Mouse (Mus musculus): ENCODE data around the gene Spaca7. TPM values are rescaled to one million over a fixed set of nuclear protein-coding genes. Genes with fewer than 3 reads are reported as not detected.
A peak's percentile ranks its signal among the peaks of the same experiment; 100 is the strongest.
"Not testable (repeated sequence)": the region's sequence is repeated elsewhere in the genome, so short reads cannot be mapped to it uniquely, and the experiment has no call there.

Spaca7 gene
- total RNA-seq, 2 experiments from 2014 or later = not detected

GRCm38 (mm10) chr8:12607223-12607622 lies 34.4 kb downstream of the Spaca7 start:
- peak; percentile 91 for ATAC-seq (replicated peaks; ENCODE audit: low FRiP score, low TSS enrichment, poor library complexity, severe bottlenecking)

GRCm38 (mm10) chr8:12608810-12609209 lies 36.0 kb downstream of the Spaca7 start:
- no peak for ATAC-seq (replicated peaks; ENCODE audit: low FRiP score, low TSS enrichment, poor library complexity, severe bottlenecking)

DNA sequence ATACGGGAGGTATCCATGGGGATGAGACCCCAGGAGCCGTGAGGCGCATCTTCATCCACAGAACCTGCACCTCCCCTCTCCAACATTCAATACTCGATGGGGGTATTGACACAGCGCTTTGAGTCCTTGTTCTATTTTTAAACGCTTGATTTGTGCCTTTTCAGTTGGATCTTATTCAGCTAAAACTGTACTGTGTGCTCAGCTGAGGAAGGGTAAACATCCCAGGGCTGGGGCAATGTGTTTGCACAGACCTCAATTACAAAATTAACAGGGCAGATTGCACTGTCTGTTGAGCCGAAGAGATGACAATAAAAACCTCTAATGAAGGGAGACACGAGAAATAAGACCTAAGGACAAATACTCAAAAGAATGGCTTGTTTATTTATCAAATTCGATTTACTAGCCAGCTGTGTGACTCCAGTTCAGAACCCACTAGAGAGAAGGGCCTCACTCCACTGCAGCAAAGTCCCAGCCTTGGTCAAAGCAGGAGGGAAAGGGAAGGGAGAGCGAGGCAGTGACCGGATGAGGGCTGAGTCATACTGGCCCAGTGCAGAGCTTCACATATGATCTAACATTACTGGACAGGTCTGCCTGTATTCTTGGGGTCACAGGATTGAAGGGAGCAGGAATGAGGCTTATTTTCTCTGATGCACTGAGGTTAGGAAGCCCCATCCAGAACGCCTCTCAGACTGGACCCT lies 37.1 kb downstream of the Spaca7 start:
- no peak for ATAC-seq (replicated peaks; ENCODE audit: low FRiP score, low TSS enrichment, poor library complexity, severe bottlenecking)

- ATAC-seq (replicated peaks; ENCODE audit: low FRiP score, low TSS enrichment, poor library complexity, severe bottlenecking) = no peak
Measured at GRCm38 (mm10) chr8:12613201-12613600, 40.4 kb downstream of the Spaca7 start.

- not testable (repeated sequence) for ATAC-seq (replicated peaks; ENCODE audit: low FRiP score, low TSS enrichment, poor library complexity, severe bottlenecking)
Measured at GRCm38 (mm10) chr8:12617369-12617768, 44.5 kb downstream of the Spaca7 start.

DNA sequence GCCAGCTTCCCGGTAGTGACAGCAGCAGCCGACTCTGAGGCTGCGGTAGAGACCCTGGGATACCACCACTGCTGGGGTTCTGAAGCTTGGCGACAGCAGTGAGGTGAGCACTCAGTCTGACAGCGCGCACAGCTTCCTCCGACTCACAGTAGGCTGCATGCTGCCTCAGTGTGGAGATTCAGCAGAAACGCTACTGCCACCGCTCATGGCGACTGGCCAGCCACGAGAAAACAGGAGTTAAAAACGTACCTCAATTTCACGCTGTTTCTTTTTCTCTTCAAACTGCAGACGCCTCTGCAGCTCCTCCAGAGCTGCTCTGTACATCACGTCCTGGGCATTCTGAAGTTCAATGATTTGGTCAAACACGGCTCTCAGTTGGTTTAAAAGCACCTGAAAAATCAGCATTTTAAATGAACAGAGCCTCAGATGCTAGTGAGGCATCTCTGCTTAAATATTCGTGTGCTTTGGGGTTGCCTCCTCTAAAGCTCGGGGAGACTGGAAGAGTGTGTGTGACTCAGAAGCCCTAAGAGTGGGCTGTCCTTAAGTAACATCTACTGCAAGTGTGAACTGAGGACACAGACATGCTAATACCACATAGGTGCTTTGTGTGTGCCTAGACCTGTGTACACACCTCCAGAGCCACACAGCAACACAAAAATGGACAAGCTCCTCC lies 48.9 kb downstream of the Spaca7 start:
- ATAC-seq (replicated peaks; ENCODE audit: low FRiP score, low TSS enrichment, poor library complexity, severe bottlenecking) = no peak

- ATAC-seq (replicated peaks; ENCODE audit: low FRiP score, low TSS enrichment, poor library complexity, severe bottlenecking) = no peak
Measured at GRCm38 (mm10) chr8:12625890-12626289, 53.1 kb downstream of the Spaca7 start.

DNA sequence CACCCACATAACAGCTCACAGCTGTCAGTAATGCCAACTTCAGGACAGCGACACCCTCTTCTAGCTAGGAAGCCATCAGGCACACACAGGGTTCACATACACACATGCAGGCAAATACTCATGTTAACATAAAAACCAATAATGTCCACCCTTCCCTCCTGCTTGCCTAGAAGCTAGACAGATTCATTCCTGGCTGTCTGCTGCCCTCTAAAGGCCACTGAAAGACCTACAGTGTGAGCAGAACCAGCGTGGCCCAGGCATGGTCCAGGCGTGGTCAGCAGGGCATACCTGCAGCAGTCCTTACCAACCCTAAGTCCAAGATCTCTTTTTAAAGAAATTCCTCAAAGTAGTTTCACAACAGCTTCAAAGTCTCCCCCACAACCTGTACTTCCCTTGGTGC lies 56.2 kb downstream of the Spaca7 start:
- ATAC-seq (replicated peaks; ENCODE audit: low FRiP score, low TSS enrichment, poor library complexity, severe bottlenecking) = peak; percentile 85

DNA sequence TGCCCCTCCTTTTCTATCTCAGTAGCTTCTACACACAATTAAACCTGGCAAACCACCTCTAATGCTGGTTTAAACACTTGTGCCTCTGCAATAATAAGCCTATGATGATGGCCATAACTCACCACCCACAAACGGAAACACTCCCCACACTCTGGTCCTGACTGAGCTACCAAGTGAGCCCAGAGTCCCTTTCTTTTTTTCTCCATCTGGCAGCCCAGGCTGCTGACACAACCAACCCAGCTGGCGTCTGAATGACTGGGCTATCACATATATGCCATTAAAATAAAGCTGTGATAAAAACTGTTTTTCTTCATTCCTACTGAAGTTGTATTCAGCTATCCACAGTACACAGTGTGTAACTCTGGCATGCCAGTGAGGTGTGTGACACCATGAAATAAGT lies 62.5 kb downstream of the Spaca7 start:
- no peak for ATAC-seq (replicated peaks; ENCODE audit: low FRiP score, low TSS enrichment, poor library complexity, severe bottlenecking)

DNA sequence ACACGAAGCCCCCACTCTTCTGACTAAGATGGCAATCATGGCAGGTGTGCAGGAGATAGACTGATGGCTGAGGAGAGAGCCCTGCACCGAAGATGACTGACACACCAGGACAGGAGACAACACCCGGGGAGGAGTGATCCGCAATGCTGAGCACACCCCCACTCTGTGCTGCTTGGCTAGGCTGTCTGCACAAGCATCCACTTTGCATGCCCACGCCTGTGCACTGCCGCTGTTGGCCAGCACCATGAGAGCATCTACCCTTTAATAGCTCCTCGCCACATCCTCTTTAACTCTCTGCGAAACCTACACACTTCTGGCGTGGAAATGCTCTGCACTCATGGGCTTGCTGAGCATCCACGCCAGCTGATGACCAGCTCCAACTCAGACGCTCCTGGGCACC lies 65.6 kb downstream of the Spaca7 start:
- ATAC-seq (replicated peaks; ENCODE audit: low FRiP score, low TSS enrichment, poor library complexity, severe bottlenecking) = no peak

DNA sequence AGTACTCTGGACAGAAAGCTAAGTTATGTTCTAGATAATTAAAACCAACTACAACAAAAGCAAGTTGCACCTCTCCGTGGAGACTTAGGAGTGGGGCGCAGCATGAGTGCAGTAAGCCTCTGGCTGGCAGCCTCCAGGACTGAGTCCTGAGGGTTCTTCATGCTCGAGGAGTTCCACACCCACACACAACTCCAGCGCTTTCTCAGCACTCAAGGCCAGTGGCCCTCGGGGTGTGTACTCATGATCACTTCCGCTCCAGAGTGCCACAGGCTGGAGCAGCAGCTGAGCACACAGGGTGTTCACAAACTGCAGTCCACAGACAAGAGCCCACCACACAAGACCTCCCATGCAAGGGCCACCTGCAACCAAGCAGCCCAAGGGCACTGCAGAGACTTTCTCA lies 68.7 kb downstream of the Spaca7 start:
- ATAC-seq (replicated peaks; ENCODE audit: low FRiP score, low TSS enrichment, poor library complexity, severe bottlenecking) = no peak

GRCm38 (mm10) chr8:12644341-12644740 lies 71.5 kb downstream of the Spaca7 start:
- ATAC-seq (replicated peaks; ENCODE audit: low FRiP score, low TSS enrichment, poor library complexity, severe bottlenecking) = peak; percentile 71

- 0 out of 2 replicates have a peak, but pooled peaks have one; percentile 11 for ATAC-seq (replicated peaks; ENCODE audit: low FRiP score, low TSS enrichment, poor library complexity, severe bottlenecking)
Measured at GRCm38 (mm10) chr8:12644894-12645293, 72.1 kb downstream of the Spaca7 start.

DNA sequence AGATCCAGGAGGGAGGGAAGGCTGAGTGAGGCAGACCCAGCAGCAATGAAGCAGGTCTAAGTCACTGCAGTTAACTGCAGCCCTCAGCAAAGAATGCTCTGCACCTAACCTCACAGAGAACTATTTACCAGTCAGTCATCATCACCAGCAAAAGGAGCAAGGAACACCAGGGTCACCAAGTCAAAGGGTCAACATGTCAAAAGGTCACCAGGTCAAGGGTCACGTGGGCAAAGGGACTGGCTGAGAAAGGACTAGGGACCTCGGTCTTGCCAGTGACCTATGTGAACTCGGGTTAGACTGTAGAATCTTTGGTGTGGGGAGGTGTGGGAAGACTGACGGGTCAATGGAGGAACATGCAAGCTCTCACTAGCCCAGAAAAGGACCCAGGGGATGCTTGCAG lies 73.7 kb downstream of the Spaca7 start:
- ATAC-seq (replicated peaks; ENCODE audit: low FRiP score, low TSS enrichment, poor library complexity, severe bottlenecking) = no peak

GRCm38 (mm10) chr8:12648951-12649350 lies 76.1 kb downstream of the Spaca7 start:
- no peak for ATAC-seq (replicated peaks; ENCODE audit: low FRiP score, low TSS enrichment, poor library complexity, severe bottlenecking)

Other genes starting within 250 kb of the Spaca7 start
- gene Sox1, start 177.7 kb upstream of the Spaca7 start, total RNA-seq (2014; fragmentation: Nextera tagmentation) = not detected in 2 replicates
- not detected in 2 replicates for gene Sox1, start 177.7 kb upstream of the Spaca7 start, total RNA-seq (2017)
- 74.5 and 98.6 TPM in 2 replicates for gene Tubgcp3, start 99.2 kb downstream of the Spaca7 start, total RNA-seq (2014; fragmentation: Nextera tagmentation)
- gene Tubgcp3, start 99.2 kb downstream of the Spaca7 start, total RNA-seq (2017) = 42.4 and 59.8 TPM in 2 replicates
- 3.5 and 14.1 TPM in 2 replicates for gene Atp11a, start 184.0 kb downstream of the Spaca7 start, total RNA-seq (2014; fragmentation: Nextera tagmentation)
- 5.5 TPM in 2 replicates for gene Atp11a, start 184.0 kb downstream of the Spaca7 start, total RNA-seq (2017)